ENCODE assay signal across 8 mouse cellular contexts in genomic region chr2:32311443-32312317, GRCm38 (mm10). TPM values are rescaled to one million over a fixed set of nuclear protein-coding genes. Genes with fewer than 3 reads are reported as not detected.
DNase-seq lines count a peak whose midpoint lies in the region; ATAC-seq and TF ChIP-seq lines count a peak whose summit lies in the region.

No protein-coding gene starts in this region.

- no peaks in the 10 kb centered on the region for H3K36me3 ChIP-seq in heart, adult 2 months (ENCODE audit: control insufficient read depth, insufficient read depth, low read length)
- peaks cover 15 to 30% of the 10 kb centered on the region in 2 experiments for H3K36me3 ChIP-seq in CH12.LX (replicated peaks in 1 of 2; ENCODE audit: control insufficient read depth in 1 of 2, insufficient read depth in 1 of 2, low read length in 1 of 2)
- H3K36me3 ChIP-seq in forebrain, embryonic 12.5 days (replicated peaks): peaks cover 28% of the 10 kb centered on the region
- no peaks in the 10 kb centered on the region; the same call in 1 of the 2 replicates for H3K36me3 ChIP-seq in liver, embryonic 14.5 days (replicated peaks; ENCODE audit: control insufficient read depth, insufficient read depth, low read depth)

- H3K79me2 ChIP-seq in heart, adult 2 months (replicated peaks; ENCODE audit: control insufficient read depth, insufficient read depth, low read length): no peaks in the 10 kb centered on the region
- H3K79me2 ChIP-seq in CH12.LX (replicated peaks; ENCODE audit: control insufficient read depth, extremely low read depth, insufficient read depth, poor library complexity, severe bottlenecking): no peaks in the 10 kb centered on the region

- TF ChIP-seq EP300 in heart, adult 2 months (IDR thresholded peaks at IDR 0.05; ENCODE audit: insufficient read depth, low read depth, low read length): no peak
- no peak for TF ChIP-seq EP300 in CH12.LX (IDR thresholded peaks at IDR 0.05; ENCODE audit: low read length)
- no peak for TF ChIP-seq EP300 in liver, embryonic 14.5 days (IDR thresholded peaks at IDR 0.05; ENCODE audit: low read depth)

- 0 out of 2 replicates have a peak, but pooled peaks have one; percentile 14 for TF ChIP-seq CTCF in heart, adult 2 months (IDR thresholded peaks at IDR 0.05)
- TF ChIP-seq CTCF in CH12.LX (conservative IDR thresholded peaks at IDR 0.05 in 1 of 2, IDR thresholded peaks at IDR 0.05 in 1 of 2; ENCODE audit: low read depth in 2 of 2, low read length in 2 of 2): no peak
- no peak for TF ChIP-seq CTCF in liver, embryonic 14.5 days (IDR thresholded peaks at IDR 0.05; ENCODE audit: low read depth)

- in situ Hi-C loops in CH12.LX (cut with MboI; ENCODE audit: low pct_ligation_motif_present, low pct_unique_long_range_greater_than_20kb, low sequenced_read_pairs): no loop called here

- TF ChIP-seq POLR2A in heart, adult 2 months (IDR thresholded peaks at IDR 0.05; ENCODE audit: insufficient read depth, low read depth, low read length): no peak
- no peak for TF ChIP-seq POLR2A in CH12.LX (IDR thresholded peaks at IDR 0.05; ENCODE audit: low read depth, low read length)

- H3K9me3 ChIP-seq in CH12.LX (replicated peaks; ENCODE audit: low read length): no peaks in the 10 kb centered on the region
- H3K9me3 ChIP-seq in forebrain, embryonic 12.5 days: no peaks in the 10 kb centered on the region
- no peaks in the 10 kb centered on the region for H3K9me3 ChIP-seq in liver, embryonic 14.5 days (ENCODE audit: control insufficient read depth, low read length)

- TF ChIP-seq RAD21 in CH12.LX (IDR thresholded peaks at IDR 0.05; ENCODE audit: low read depth, low read length): no peak

- peak; percentile 47; the same call in 1 of the 2 replicates for ATAC-seq in forebrain, embryonic 12.5 days (ENCODE audit: low FRiP score)
- ATAC-seq in liver, embryonic 14.5 days (ENCODE audit: insufficient read depth): no peak

- WGBS in heart, adult 2 months: 16% methylated on average over 32 of the region's 42 CpGs
- 9% methylated on average over 41 of the region's 42 CpGs for WGBS in forebrain, embryonic 12.5 days
- 9% methylated on average over 40 of the region's 42 CpGs for WGBS in liver, embryonic 14.5 days (ENCODE audit: insufficient replicate concordance)

- H3K9ac ChIP-seq in heart, adult 2 months (ENCODE audit: low read depth, low read length): 0 out of 2 replicates have a peak overlapping the region, but pooled peaks have one; percentile 5
- H3K9ac ChIP-seq in CH12.LX (ENCODE audit: insufficient read depth, low read depth): 0 out of 2 replicates have a peak overlapping the region, but pooled peaks have one; percentile 22
- H3K9ac ChIP-seq in forebrain, embryonic 12.5 days: peak overlapping the region; percentile 77
- 0 out of 2 replicates have a peak overlapping the region, but pooled peaks have one; percentile 23 for H3K9ac ChIP-seq in liver, embryonic 14.5 days (replicated peaks)

- H3K4me1 ChIP-seq in heart, adult 2 months (ENCODE audit: control insufficient read depth, insufficient read depth, low read length): peaks cover 2% of the 10 kb centered on the region; the same call in 1 of the 2 replicates
- peaks cover 22 to 28% of the 10 kb centered on the region in 2 experiments for H3K4me1 ChIP-seq in CH12.LX (ENCODE audit: control insufficient read depth in 1 of 2, insufficient read depth in 2 of 2)
- H3K4me1 ChIP-seq in forebrain, embryonic 12.5 days: peaks cover 27% of the 10 kb centered on the region
- peaks cover 3 to 4% of the 10 kb centered on the region in 2 experiments; a peak in 3 of 4 replicates for H3K4me1 ChIP-seq in liver, embryonic 14.5 days (replicated peaks; ENCODE audit: control insufficient read depth in 2 of 2, insufficient read depth in 2 of 2, low read length in 1 of 2)

- intact Hi-C loops in heart, adult 2 months (cut with DNase I): no loop called here

- H3K4me3 ChIP-seq in heart, adult 2 months: peak overlapping the region; percentile 53
- H3K4me3 ChIP-seq in CH12.LX (replicated peaks in 1 of 3; ENCODE audit: low read depth in 2 of 3, low read length in 2 of 3, poor library complexity in 1 of 3): no peak overlapping the region
- peak overlapping the region; percentile 65 for H3K4me3 ChIP-seq in forebrain, embryonic 12.5 days (replicated peaks)
- peak overlapping the region in 1 of 2 experiments; percentile 48; a peak in 2 of 4 replicates for H3K4me3 ChIP-seq in liver, embryonic 14.5 days (ENCODE audit: insufficient read depth in 1 of 2, low read depth in 2 of 2, low read length in 2 of 2)

- H3K27ac ChIP-seq in heart, adult 2 months: no peak overlapping the region
- no peak overlapping the region for H3K27ac ChIP-seq in CH12.LX (ENCODE audit: insufficient read depth, low read depth)
- no peak overlapping the region for H3K27ac ChIP-seq in forebrain, embryonic 12.5 days
- no peak overlapping the region for H3K27ac ChIP-seq in liver, embryonic 14.5 days

- no peak for DNase-seq in heart, adult 2 months
- DNase-seq in heart, postnatal 4 days: no peak
- no peak for DNase-seq in CH12.LX (ENCODE audit: extremely low read depth)
- DNase-seq in liver, embryonic 14.5 days (ENCODE audit: low read depth in 3 of 3, low spot score in 3 of 3): no peak
- DNase-seq in frontal cortex, postnatal 25 days (ENCODE audit: low spot score in 2 of 2): no peak
- no peak for DNase-seq in spleen, postnatal 36 days (ENCODE audit: low spot score in 2 of 2)
- DNase-seq in urinary bladder, adult 2 months (ENCODE audit: low spot score): no peak

- dilution Hi-C loops in CH12.LX (cut with MboI; ENCODE audit: extremely low pct_ligation_motif_present, extremely low pct_unique_long_range_greater_than_20kb, low sequenced_read_pairs): no loop called here

- no peaks in the 10 kb centered on the region for H3K27me3 ChIP-seq in heart, adult 2 months (ENCODE audit: control insufficient read depth, insufficient read depth, low read length)
- peaks cover 21% of the 10 kb centered on the region for H3K27me3 ChIP-seq in CH12.LX (replicated peaks)
- H3K27me3 ChIP-seq in forebrain, embryonic 12.5 days: peaks cover 42% of the 10 kb centered on the region
- H3K27me3 ChIP-seq in liver, embryonic 14.5 days (ENCODE audit: control insufficient read depth, insufficient read depth, low read length): peaks cover 16% of the 10 kb centered on the region

- peak overlapping the region; percentile 30; the same call in 1 of the 2 replicates for H3K4me2 ChIP-seq in CH12.LX (ENCODE audit: insufficient read depth, low read depth, poor library complexity, severe bottlenecking)
- H3K4me2 ChIP-seq in forebrain, embryonic 12.5 days: peak overlapping the region; percentile 100
- H3K4me2 ChIP-seq in liver, embryonic 14.5 days (ENCODE audit: low read depth): peak overlapping the region; percentile 91

RNA-seq across cellular contexts. Expression of gene Swi5, which starts 23.8 kb away (rescaled TPM):
- 100 to 1,000 TPM; 205 to 233 TPM for total RNA-seq in heart, adult 2 months (2021)
- polyA plus RNA-seq in heart, adult 2 months (2012; rRNA removed): 173 and 223 TPM in 2 replicates
- total RNA-seq in heart, postnatal 4 days (2021): 100 to 1,000 TPM; 181 to 193 TPM
- total RNA-seq in CH12.LX (2012; rRNA removed) (295 and 327 TPM in 2 replicates), CH12.LX (2014; rRNA removed) (437 and 491 TPM in 2 replicates)
- 344 and 410 TPM in 2 replicates for polyA plus RNA-seq in CH12.LX (2012; ENCODE audit: insufficient read length, low read depth)
- 391 and 397 TPM in 2 replicates for polyA plus RNA-seq in forebrain, embryonic 12.5 days (2016; fragmentation: Nextera tagmentation; extraction: Ambion mirVana)
- 108 and 130 TPM in 2 replicates for polyA plus RNA-seq in liver, embryonic 14.5 days (2012; rRNA removed)
- polyA plus RNA-seq in liver, embryonic 14.5 days (2014; fragmentation: Nextera tagmentation; extraction: Ambion mirVana): 100.0 and 105 TPM in 2 replicates
- polyA plus RNA-seq in urinary bladder, adult 2 months (2012; rRNA removed): 248 TPM in 2 replicates

RNA-seq across cellular contexts. Expression of gene Golga2, which starts 24.5 kb away (rescaled TPM):
- total RNA-seq in heart, adult 2 months (2021): 10 to 100 TPM; 69.8 to 79.9 TPM
- polyA plus RNA-seq in heart, adult 2 months (2012; rRNA removed): 34.5 and 44.0 TPM in 2 replicates
- 10 to 100 TPM; 75.1 to 78.1 TPM for total RNA-seq in heart, postnatal 4 days (2021)
- total RNA-seq in CH12.LX (2012; rRNA removed): 21.2 and 23.0 TPM in 2 replicates
- 15.4 and 17.0 TPM in 2 replicates for total RNA-seq in CH12.LX (2014; rRNA removed)
- 27.1 and 31.3 TPM in 2 replicates for polyA plus RNA-seq in CH12.LX (2012; ENCODE audit: insufficient read length, low read depth)
- 23.0 and 26.5 TPM in 2 replicates for polyA plus RNA-seq in forebrain, embryonic 12.5 days (2016; fragmentation: Nextera tagmentation; extraction: Ambion mirVana)
- polyA plus RNA-seq in liver, embryonic 14.5 days (2012; rRNA removed): 10.0 and 13.0 TPM in 2 replicates
- 6.9 and 7.6 TPM in 2 replicates for polyA plus RNA-seq in liver, embryonic 14.5 days (2014; fragmentation: Nextera tagmentation; extraction: Ambion mirVana)
- 50.8 and 55.4 TPM in 2 replicates for polyA plus RNA-seq in urinary bladder, adult 2 months (2012; rRNA removed)

RNA-seq across cellular contexts. Expression of gene Ciz1, which starts 40.4 kb away (rescaled TPM):
- total RNA-seq in heart, adult 2 months (2021): 10 to 100 TPM; 26.7 to 29.5 TPM
- 117 and 128 TPM in 2 replicates for polyA plus RNA-seq in heart, adult 2 months (2012; rRNA removed)
- total RNA-seq in heart, postnatal 4 days (2021): 10 to 100 TPM; 34.5 to 48.3 TPM
- total RNA-seq in CH12.LX (2012; rRNA removed): 14.1 and 20.4 TPM in 2 replicates
- total RNA-seq in CH12.LX (2014; rRNA removed): 8.1 and 8.2 TPM in 2 replicates
- 47.0 and 47.3 TPM in 2 replicates for polyA plus RNA-seq in CH12.LX (2012; ENCODE audit: insufficient read length, low read depth)
- polyA plus RNA-seq in forebrain, embryonic 12.5 days (2016; fragmentation: Nextera tagmentation; extraction: Ambion mirVana): 59.1 and 67.5 TPM in 2 replicates
- polyA plus RNA-seq in liver, embryonic 14.5 days (2012; rRNA removed): 40.3 and 43.3 TPM in 2 replicates
- 13.1 and 13.9 TPM in 2 replicates for polyA plus RNA-seq in liver, embryonic 14.5 days (2014; fragmentation: Nextera tagmentation; extraction: Ambion mirVana)
- polyA plus RNA-seq in urinary bladder, adult 2 months (2012; rRNA removed): 120 and 125 TPM in 2 replicates

RNA-seq across cellular contexts. Expression of gene Dnm1, which starts 41.5 kb away (rescaled TPM):
- 1 to 10 TPM; 4.0 to 5.5 TPM for total RNA-seq in heart, adult 2 months (2021)
- polyA plus RNA-seq in heart, adult 2 months (2012; rRNA removed): 20.4 and 23.1 TPM in 2 replicates
- 1 to 10 TPM; 9.0 to 9.6 TPM for total RNA-seq in heart, postnatal 4 days (2021)
- total RNA-seq in CH12.LX (2012; rRNA removed): 0.13 and 0.25 TPM in 2 replicates
- not detected in 2 replicates for total RNA-seq in CH12.LX (2014; rRNA removed)
- 0.20 TPM in 1 of 2 replicates, not detected in the other for polyA plus RNA-seq in CH12.LX (2012; ENCODE audit: insufficient read length, low read depth)
- polyA plus RNA-seq in forebrain, embryonic 12.5 days (2016; fragmentation: Nextera tagmentation; extraction: Ambion mirVana): 18.6 and 19.4 TPM in 2 replicates
- polyA plus RNA-seq in liver, embryonic 14.5 days (2012; rRNA removed): 2.9 and 4.0 TPM in 2 replicates
- polyA plus RNA-seq in liver, embryonic 14.5 days (2014; fragmentation: Nextera tagmentation; extraction: Ambion mirVana): 0.43 and 0.56 TPM in 2 replicates
- 99.6 and 113 TPM in 2 replicates for polyA plus RNA-seq in urinary bladder, adult 2 months (2012; rRNA removed)

RNA-seq across cellular contexts. Expression of gene Uck1, which starts 51.7 kb away (rescaled TPM):
- total RNA-seq in heart, adult 2 months (2021): 10 to 100 TPM; 22.5 to 22.8 TPM
- polyA plus RNA-seq in heart, adult 2 months (2012; rRNA removed): 41.7 and 43.1 TPM in 2 replicates
- total RNA-seq in heart, postnatal 4 days (2021): 10 to 100 TPM; 25.3 to 29.7 TPM
- 45.0 and 47.2 TPM in 2 replicates for total RNA-seq in CH12.LX (2012; rRNA removed)
- total RNA-seq in CH12.LX (2014; rRNA removed): 35.7 and 39.8 TPM in 2 replicates
- polyA plus RNA-seq in CH12.LX (2012; ENCODE audit: insufficient read length, low read depth): 33.6 and 33.7 TPM in 2 replicates
- polyA plus RNA-seq in forebrain, embryonic 12.5 days (2016; fragmentation: Nextera tagmentation; extraction: Ambion mirVana): 76.5 and 78.4 TPM in 2 replicates
- polyA plus RNA-seq in liver, embryonic 14.5 days (2012; rRNA removed): 17.7 and 19.8 TPM in 2 replicates
- 21.5 and 21.8 TPM in 2 replicates for polyA plus RNA-seq in liver, embryonic 14.5 days (2014; fragmentation: Nextera tagmentation; extraction: Ambion mirVana)
- polyA plus RNA-seq in urinary bladder, adult 2 months (2012; rRNA removed): 54.3 and 70.5 TPM in 2 replicates

Comparison
In these comparisons a context has a peak if more than half of its experiments do, and no peak if none do; other contexts are left out.
1. H3K4me3 ChIP-seq: peak in heart, adult 2 months (single experiment) and forebrain, embryonic 12.5 days (single experiment); none in CH12.LX (0 of 3).
2. H3K9ac ChIP-seq: peak in every context shown above with its lines; median percentile 77 in forebrain, embryonic 12.5 days; 23 in liver, embryonic 14.5 days; 22 in CH12.LX; 5 in heart, adult 2 months.
3. H3K4me2 ChIP-seq: peak in every context shown above with its lines; median percentile 100 in forebrain, embryonic 12.5 days; 91 in liver, embryonic 14.5 days; 30 in CH12.LX.